Mouse (Mus musculus) T-helper 17 cell (primary cell): ENCODE results near the gene Cpt1c.

Experiments
- in situ Hi-C, 2 experiments: fragments of 300-600 bp; cut with MboI, MseI; formaldehyde crosslinking; loops; 1 replicate in 1 of 2; 2 replicates in 1 of 2; pipeline ENCODE4 v1.15.1; 2025; ENCODE audit warnings: high pct_unique_total_duplicates in 2 of 2

Cpt1c gene

GRCm38 (mm10) chr7:44974383-44975116 lies at the start of gene Cpt1c:
Gene Cpt1c, minus strand, starts transcription at chr7:44974851.
- in situ Hi-C loops = no loop called here

- in situ Hi-C loops = loop anchor here (5.0 to 25.0 kb wide), 2 partner anchors 44 to 1814 kb away; partner anchors contain the start of gene Ldha (in 2 of the 2)
Measured at GRCm38 (mm10) chr7:45023711-45024110, 49.1 kb upstream of the Cpt1c start.

- in situ Hi-C loops = loop anchor here (5.0 to 25.0 kb wide), 2 partner anchors 47 to 1817 kb away; partner anchors contain the start of gene Ldha (in 2 of the 2)
Measured at GRCm38 (mm10) chr7:45020225-45020624, 45.6 kb upstream of the Cpt1c start.

GRCm38 (mm10) chr7:45019031-45019571 lies 44.5 kb upstream of the Cpt1c start:
- in situ Hi-C loops = loop anchor here (25.0 kb wide), 1 partner anchor 1818 kb away; the partner anchor contains the start of gene Ldha (in 2 of the 2)

GRCm38 (mm10) chr7:45017242-45018061 lies 42.8 kb upstream of the Cpt1c start, which contains the start of gene Rras:
Gene Rras, plus strand, starts transcription at chr7:45017961.
- in situ Hi-C loops = loop anchor here (25.0 kb wide), 1 partner anchor 1820 kb away; the partner anchor contains the start of gene Ldha (in 2 of the 2)

GRCm38 (mm10) chr7:45016761-45017160 lies 42.1 kb upstream of the Cpt1c start:
- in situ Hi-C loops = loop anchor here (25.0 kb wide), 1 partner anchor 1821 kb away; the partner anchor contains the start of gene Ldha (in 2 of the 2)

- in situ Hi-C loops = loop anchor here (25.0 kb wide), 1 partner anchor 1821 kb away; the partner anchor contains the start of gene Ldha (in 2 of the 2)
Measured at GRCm38 (mm10) chr7:45015957-45016612, 41.4 kb upstream of the Cpt1c start, which contains the start of gene Scaf1. Gene Scaf1, minus strand, starts transcription at chr7:45016363.

- in situ Hi-C loops = loop anchor here (25.0 kb wide), 1 partner anchor 1822 kb away; the partner anchor contains the start of gene Ldha (in 2 of the 2)
Measured at GRCm38 (mm10) chr7:45015344-45015956, 40.8 kb upstream of the Cpt1c start.

- in situ Hi-C loops = loop anchor here (25.0 kb wide), 1 partner anchor 1823 kb away; the partner anchor contains the start of gene Ldha (in 2 of the 2)
Measured at GRCm38 (mm10) chr7:45014096-45014451, 39.4 kb upstream of the Cpt1c start.

GRCm38 (mm10) chr7:45013366-45014095 lies 38.9 kb upstream of the Cpt1c start:
- in situ Hi-C loops = loop anchor here (25.0 kb wide), 1 partner anchor 1824 kb away; the partner anchor contains the start of gene Ldha (in 2 of the 2)

- in situ Hi-C loops = loop anchor here (25.0 kb wide), 1 partner anchor 1824 kb away; the partner anchor contains the start of gene Ldha (in 2 of the 2)
Measured at GRCm38 (mm10) chr7:45012824-45013223, 38.2 kb upstream of the Cpt1c start.

- in situ Hi-C loops = loop anchor here (25.0 kb wide), 1 partner anchor 1825 kb away; the partner anchor contains the start of gene Ldha (in 2 of the 2)
Measured at GRCm38 (mm10) chr7:45012011-45012410, 37.4 kb upstream of the Cpt1c start.

- in situ Hi-C loops = loop anchor here (25.0 kb wide), 1 partner anchor 1829 kb away; the partner anchor contains the start of gene Ldha (in 2 of the 2)
Measured at GRCm38 (mm10) chr7:45008411-45008810, 33.8 kb upstream of the Cpt1c start.

- in situ Hi-C loops = loop anchor here (25.0 kb wide), 1 partner anchor 1829 kb away; the partner anchor contains the start of gene Ldha (in 2 of the 2)
Measured at GRCm38 (mm10) chr7:45007846-45008245, 33.2 kb upstream of the Cpt1c start.

- in situ Hi-C loops = loop anchor here (25.0 kb wide), 1 partner anchor 1830 kb away; the partner anchor contains the start of gene Ldha (in 2 of the 2)
Measured at GRCm38 (mm10) chr7:45007141-45007540, 32.5 kb upstream of the Cpt1c start.

- in situ Hi-C loops = loop anchor here (25.0 kb wide), 1 partner anchor 1831 kb away; the partner anchor contains the start of gene Ldha (in 2 of the 2)
Measured at GRCm38 (mm10) chr7:45006503-45006902, 31.9 kb upstream of the Cpt1c start.

- in situ Hi-C loops = loop anchor here (25.0 kb wide), 1 partner anchor 1832 kb away; the partner anchor contains the start of gene Ldha (in 2 of the 2)
Measured at GRCm38 (mm10) chr7:45005321-45005992, 30.8 kb upstream of the Cpt1c start.

- in situ Hi-C loops = loop anchor here (25.0 kb wide), 1 partner anchor 1833 kb away; the partner anchor contains the start of gene Ldha (in 2 of the 2)
Measured at GRCm38 (mm10) chr7:45004546-45004945, 29.9 kb upstream of the Cpt1c start.
